Mouse (Mus musculus): ENCODE results near the gene Ubxn6. TPM values are rescaled to one million over a fixed set of nuclear protein-coding genes. Genes with fewer than 3 reads are reported as not detected.

The Ubxn6 gene
- total RNA-seq, 1 experiment = 34.8 TPM

DNA sequence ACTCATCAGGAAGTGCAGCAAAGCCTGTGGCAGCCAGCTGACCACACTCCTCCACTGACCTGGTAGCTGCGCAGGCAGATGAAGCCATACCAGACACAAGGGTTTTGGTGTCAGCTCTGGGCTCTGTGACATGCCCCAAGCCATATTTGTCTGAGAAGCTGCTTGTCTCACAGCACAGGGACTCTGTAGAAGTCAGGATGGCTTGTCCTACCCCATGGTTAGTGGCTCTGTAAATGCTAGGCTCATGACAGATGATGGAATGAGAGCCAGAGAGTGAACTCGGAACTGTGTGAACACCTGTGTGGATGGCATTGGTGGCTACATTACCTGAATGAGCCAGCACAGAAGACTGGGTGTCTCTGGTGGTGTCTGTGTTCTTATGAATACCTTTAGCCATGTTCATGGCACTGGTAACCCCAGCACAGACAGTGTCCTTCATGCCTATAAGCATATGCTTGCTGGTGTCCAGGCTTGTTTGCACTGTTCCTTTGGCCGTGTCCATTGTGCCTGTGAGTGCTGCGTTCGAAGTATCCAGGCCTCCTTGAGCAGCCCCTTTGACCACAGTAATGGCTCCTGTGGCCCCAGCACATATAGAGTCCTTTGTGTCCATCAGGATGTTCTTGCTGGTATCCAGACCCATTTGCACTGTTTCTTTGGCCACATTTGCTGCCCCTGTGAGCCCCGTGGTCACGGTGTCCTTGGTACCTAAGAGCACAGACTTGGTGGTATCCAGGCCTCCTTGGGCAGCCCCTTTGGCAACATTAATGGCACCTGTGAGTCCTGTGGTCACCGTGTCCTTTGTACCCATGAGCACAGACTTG is 28.8 kb upstream of the Ubxn6 start:
- in situ Hi-C loops (cut with MboI; ENCODE audit: low sequenced_read_pairs in 2 of 2, unreplicated experiment in 2 of 2) = no loop called here
- H3K27ac ChIP-seq (ENCODE audit: insufficient read depth, low read depth, low read length, poor library complexity, severe bottlenecking) = no peak overlapping the region
- H3K36me3 ChIP-seq (ENCODE audit: control insufficient read depth, insufficient read depth, low read length, poor library complexity, severe bottlenecking) = peaks cover 46% of the 10 kb centered on the region

GRCm38 (mm10) chr17:56102927-56103326 is 28.1 kb upstream of the Ubxn6 start:
- peaks cover 54% of the 10 kb centered on the region for H3K36me3 ChIP-seq (ENCODE audit: control insufficient read depth, insufficient read depth, low read length, poor library complexity, severe bottlenecking)

More for the DNA sequence above, 28.8 kb upstream of the Ubxn6 start:
- Histone ChIP-seq H3K9ac (ENCODE audit: insufficient read depth, low read depth, low read length, poor library complexity, severe bottlenecking) (no peak overlapping the region), H3K4me3 (ENCODE audit: insufficient read depth in 1 of 2, low read depth in 1 of 2, low read length in 2 of 2, poor library complexity in 1 of 2, severe bottlenecking in 1 of 2) (no peak overlapping the region), H3K4me1 (ENCODE audit: control insufficient read depth in 2 of 2, insufficient read depth in 2 of 2, low read length in 2 of 2, poor library complexity in 1 of 2) (no peaks in the 10 kb centered on the region), H3K9me3 (ENCODE audit: control insufficient read depth, insufficient read depth, low read depth, low read length) (no peaks in the 10 kb centered on the region)
- TF ChIP-seq HCFC1 (IDR thresholded peaks at IDR 0.05; ENCODE audit: borderline replicate concordance, insufficient read depth, low read length) (no peak), CHD2 (IDR thresholded peaks at IDR 0.05; ENCODE audit: low read depth, low read length) (no peak), MAFK (IDR thresholded peaks at IDR 0.05; ENCODE audit: insufficient read depth, low read depth, low read length) (no peak), ZNF384 (IDR thresholded peaks at IDR 0.05; ENCODE audit: low read depth, low read length) (no peak), ZC3H11A (IDR thresholded peaks at IDR 0.05; ENCODE audit: borderline replicate concordance, low read depth, low read length) (no peak)
- no peak for DNase-seq (ENCODE audit: low read depth, low spot score)

DNA sequence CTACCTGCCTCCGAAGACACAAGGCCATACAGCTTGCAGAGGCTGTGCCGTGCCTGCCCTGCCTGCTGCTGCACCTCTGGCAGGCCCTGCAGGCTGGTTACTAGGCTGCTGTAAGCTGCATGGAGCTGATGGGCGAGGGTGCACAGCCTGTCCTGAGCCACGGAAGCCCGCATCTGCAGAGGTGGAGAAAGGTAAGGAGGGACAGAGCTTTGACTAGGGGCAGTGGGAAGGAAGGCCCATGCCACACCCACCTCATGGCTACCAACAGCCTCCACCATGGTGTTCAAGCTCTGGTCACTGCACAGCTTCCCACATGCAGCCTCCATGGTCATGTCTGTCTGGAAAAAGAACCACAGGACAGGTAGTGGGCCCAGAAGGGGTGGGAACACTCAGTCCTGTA is 27.3 kb upstream of the Ubxn6 start:
- H3K4me3 ChIP-seq (ENCODE audit: insufficient read depth in 1 of 2, low read depth in 1 of 2, low read length in 2 of 2, poor library complexity in 1 of 2, severe bottlenecking in 1 of 2) = no peak overlapping the region
- H3K36me3 ChIP-seq (ENCODE audit: control insufficient read depth, insufficient read depth, low read length, poor library complexity, severe bottlenecking) = peaks cover 62% of the 10 kb centered on the region
- H3K9me3 ChIP-seq (ENCODE audit: control insufficient read depth, insufficient read depth, low read depth, low read length) = no peaks in the 10 kb centered on the region
- H3K4me1 ChIP-seq (ENCODE audit: control insufficient read depth in 2 of 2, insufficient read depth in 2 of 2, low read length in 2 of 2, poor library complexity in 1 of 2) = no peaks in the 10 kb centered on the region
- no peak overlapping the region for H3K9ac ChIP-seq (ENCODE audit: insufficient read depth, low read depth, low read length, poor library complexity, severe bottlenecking)
- H3K27ac ChIP-seq (ENCODE audit: insufficient read depth, low read depth, low read length, poor library complexity, severe bottlenecking) = no peak overlapping the region
- in situ Hi-C loops (cut with MboI; ENCODE audit: low sequenced_read_pairs in 2 of 2, unreplicated experiment in 2 of 2) = no loop called here
- TF ChIP-seq CHD2 (IDR thresholded peaks at IDR 0.05; ENCODE audit: low read depth, low read length) (no peak), ZC3H11A (IDR thresholded peaks at IDR 0.05; ENCODE audit: borderline replicate concordance, low read depth, low read length) (no peak), ZNF384 (IDR thresholded peaks at IDR 0.05; ENCODE audit: low read depth, low read length) (no peak)
- DNase-seq (ENCODE audit: low read depth, low spot score) = no peak

More at GRCm38 (mm10) chr17:56102927-56103326, 28.1 kb upstream of the Ubxn6 start:
- Histone ChIP-seq H3K9ac (ENCODE audit: insufficient read depth, low read depth, low read length, poor library complexity, severe bottlenecking) (no peak overlapping the region), H3K4me3 (ENCODE audit: insufficient read depth in 1 of 2, low read depth in 1 of 2, low read length in 2 of 2, poor library complexity in 1 of 2, severe bottlenecking in 1 of 2) (no peak overlapping the region), H3K27ac (ENCODE audit: insufficient read depth, low read depth, low read length, poor library complexity, severe bottlenecking) (no peak overlapping the region), H3K4me1 (ENCODE audit: control insufficient read depth in 2 of 2, insufficient read depth in 2 of 2, low read length in 2 of 2, poor library complexity in 1 of 2) (no peaks in the 10 kb centered on the region), H3K9me3 (ENCODE audit: control insufficient read depth, insufficient read depth, low read depth, low read length) (no peaks in the 10 kb centered on the region)
- in situ Hi-C loops (cut with MboI; ENCODE audit: low sequenced_read_pairs in 2 of 2, unreplicated experiment in 2 of 2) = no loop called here
- DNase-seq (ENCODE audit: low read depth, low spot score) = no peak
- TF ChIP-seq ZNF384 (IDR thresholded peaks at IDR 0.05; ENCODE audit: low read depth, low read length) = no peak
- no peak for TF ChIP-seq ZC3H11A (IDR thresholded peaks at IDR 0.05; ENCODE audit: borderline replicate concordance, low read depth, low read length)
- no peak for TF ChIP-seq CHD2 (IDR thresholded peaks at IDR 0.05; ENCODE audit: low read depth, low read length)

DNA sequence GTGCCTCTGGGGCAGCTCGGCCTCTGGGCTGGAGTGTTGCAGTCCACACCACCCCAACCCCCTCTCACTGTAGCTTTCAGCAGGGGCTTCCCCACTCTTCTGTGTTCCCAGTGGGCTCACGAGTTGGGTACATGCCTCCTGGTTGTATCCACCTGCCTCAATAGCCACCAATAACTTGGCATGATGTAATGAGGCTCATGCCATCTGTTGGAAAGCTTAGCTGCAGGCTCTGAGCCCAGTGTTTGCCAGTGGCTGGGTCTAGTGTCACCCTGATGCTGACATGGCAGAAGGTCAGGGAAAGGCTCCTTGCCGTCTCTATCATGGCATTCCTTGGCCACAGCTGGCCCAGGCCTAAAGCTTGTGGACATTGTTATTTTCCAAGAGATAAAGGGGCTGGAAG is 26.0 kb upstream of the Ubxn6 start:
- TF ChIP-seq MAFK (IDR thresholded peaks at IDR 0.05; ENCODE audit: insufficient read depth, low read depth, low read length) (no peak), HCFC1 (IDR thresholded peaks at IDR 0.05; ENCODE audit: borderline replicate concordance, insufficient read depth, low read length) (no peak), CHD2 (IDR thresholded peaks at IDR 0.05; ENCODE audit: low read depth, low read length) (no peak), ZC3H11A (IDR thresholded peaks at IDR 0.05; ENCODE audit: borderline replicate concordance, low read depth, low read length) (no peak), ZNF384 (IDR thresholded peaks at IDR 0.05; ENCODE audit: low read depth, low read length) (no peak)
- Histone ChIP-seq H3K4me3 (ENCODE audit: insufficient read depth in 1 of 2, low read depth in 1 of 2, low read length in 2 of 2, poor library complexity in 1 of 2, severe bottlenecking in 1 of 2) (no peak overlapping the region), H3K9me3 (ENCODE audit: control insufficient read depth, insufficient read depth, low read depth, low read length) (no peaks in the 10 kb centered on the region), H3K27ac (ENCODE audit: insufficient read depth, low read depth, low read length, poor library complexity, severe bottlenecking) (no peak overlapping the region), H3K9ac (ENCODE audit: insufficient read depth, low read depth, low read length, poor library complexity, severe bottlenecking) (no peak overlapping the region), H3K4me1 (ENCODE audit: control insufficient read depth in 2 of 2, insufficient read depth in 2 of 2, low read length in 2 of 2, poor library complexity in 1 of 2) (no peaks in the 10 kb centered on the region), H3K36me3 (ENCODE audit: control insufficient read depth, insufficient read depth, low read length, poor library complexity, severe bottlenecking) (peaks cover 75% of the 10 kb centered on the region)
- DNase-seq (ENCODE audit: low read depth, low spot score) = no peak
- in situ Hi-C loops (cut with MboI; ENCODE audit: low sequenced_read_pairs in 2 of 2, unreplicated experiment in 2 of 2) = no loop called here

Measured in ES-E14 (cell line).